Mouse (Mus musculus) olfactory bulb, adult 2 months (tissue): ENCODE results near the gene Cass4.

Source experiments
- CTCF ChIP-seq: fragments of 200-500 bp; IDR thresholded peaks from 2 replicates; pipeline ENCODE4 v1.5.1; 2012; ENCODE audit warnings: low read depth, mild to moderate bottlenecking, low read length, moderate library complexity; ENCODE audit not compliant: insufficient read depth
- POLR2A ChIP-seq: fragments of 200-500 bp; IDR thresholded peaks from 2 replicates; pipeline ENCODE4 v1.6.1; 2012; ENCODE audit warnings: mild to moderate bottlenecking, low read depth, low read length, moderate library complexity; ENCODE audit not compliant: insufficient read depth

GRCm38 (mm10) chr2:172460647-172461046, 67.1 kb downstream of the Cass4 start:
- TF ChIP-seq CTCF (no peak), POLR2A (no peak)
